Mouse (Mus musculus) granulocyte monocyte progenitor cell, adult 5-6 weeks (primary cell): ENCODE measurements at regions not wholly inside any gene's neighbourhood (a gene's known extent, or its start where the extent isn't known, plus 50 kb on each side); places are given as distances from the start of the nearest gene placed in this dataset.
"Not testable (repeated sequence)": the region's sequence is repeated elsewhere in the genome, so short reads cannot be mapped to it uniquely, and the experiment has no call there.

Experiments used
- ATAC-seq: replicated peaks from 2 replicates; pipeline ENCODE4 v1.8.0; 2016; ENCODE audit warnings: mild to moderate bottlenecking, moderate TSS enrichment, inconsistent platforms; ENCODE audit not compliant: poor library complexity, severe bottlenecking

DNA sequence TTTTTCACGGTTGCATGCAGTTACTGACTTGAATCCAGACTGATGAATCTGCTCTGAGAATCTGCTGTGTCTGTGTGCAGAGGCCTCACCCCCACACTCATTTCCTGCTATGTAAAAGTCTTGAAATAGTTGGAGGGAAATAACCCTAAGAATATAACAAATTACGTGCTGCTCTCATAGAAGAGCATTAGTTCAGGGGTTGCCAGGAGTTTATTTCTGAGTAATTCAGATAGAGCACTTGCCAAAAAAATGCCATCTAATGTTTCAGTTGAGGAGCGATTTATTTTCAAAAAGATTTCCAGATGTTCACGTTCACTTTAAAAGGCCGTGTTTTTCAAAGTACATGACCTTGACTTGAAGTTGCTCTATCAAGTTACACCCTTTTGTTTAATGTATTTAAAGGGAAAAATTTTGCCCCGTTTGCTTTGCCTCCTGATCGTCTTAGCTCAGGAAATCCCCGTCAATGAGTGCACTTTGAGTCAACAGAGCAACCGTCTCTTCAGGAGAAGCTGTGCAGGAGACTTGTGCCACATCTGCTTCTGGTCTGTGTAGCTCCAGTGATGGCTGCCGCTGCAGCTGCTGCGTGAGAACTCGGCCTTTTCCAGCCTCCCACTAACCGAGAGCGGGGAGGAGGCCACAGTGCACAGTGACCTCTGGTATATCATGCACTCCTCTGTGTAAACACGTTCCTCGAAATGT lies 50.9 kb upstream of the Sec61g start:
- ATAC-seq: peak; percentile 48; the same call in 1 of the 2 replicates

DNA sequence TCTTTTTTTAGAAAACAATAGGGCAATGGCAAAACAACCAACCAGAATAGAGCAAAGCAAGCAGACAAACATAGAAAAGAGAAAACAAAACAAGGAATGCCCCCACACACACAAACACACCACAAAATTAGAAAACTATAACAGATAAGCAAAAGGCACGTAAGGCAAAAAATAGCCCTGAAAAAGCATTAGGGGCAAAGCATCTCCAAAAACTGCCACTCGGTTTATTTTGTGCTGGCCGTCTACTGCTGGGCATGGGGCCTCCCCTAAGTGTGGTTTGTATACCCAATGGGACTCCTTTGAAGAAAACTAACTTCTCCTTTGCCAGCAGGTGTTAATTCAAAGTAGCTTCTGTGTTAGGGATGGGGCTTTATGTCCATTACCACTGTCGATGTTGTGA lies 53.4 kb upstream of the Sec61g start:
- ATAC-seq: no peak

DNA sequence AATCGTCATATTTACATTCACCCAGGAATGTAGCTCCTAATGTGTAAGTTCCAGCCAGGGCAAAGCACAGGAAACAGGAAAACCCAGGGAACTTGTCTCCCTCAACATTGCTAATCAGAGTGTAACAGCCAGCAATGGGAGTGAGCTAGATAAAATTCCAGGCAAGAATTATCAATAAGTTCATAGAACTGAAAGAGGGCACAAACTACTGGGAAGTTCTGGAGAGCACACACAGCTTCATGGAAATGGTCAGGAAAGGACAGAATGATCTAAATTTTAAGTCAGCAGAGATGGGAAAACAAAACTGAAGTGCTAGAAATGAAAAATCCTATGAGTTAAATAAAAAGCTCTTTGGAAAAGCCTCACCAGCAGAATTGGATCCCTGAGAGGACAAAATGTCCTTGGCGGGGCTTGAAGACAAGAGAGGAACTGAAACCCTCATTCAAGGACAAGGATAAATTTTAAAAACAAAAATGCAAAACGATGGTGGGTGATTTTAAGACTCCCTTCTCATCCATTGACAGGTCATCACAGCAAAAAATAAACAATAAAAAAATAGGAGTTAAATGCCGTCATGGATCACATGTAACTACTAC lies 80.9 kb upstream of the Sec61g start:
- ATAC-seq: no peak

DNA sequence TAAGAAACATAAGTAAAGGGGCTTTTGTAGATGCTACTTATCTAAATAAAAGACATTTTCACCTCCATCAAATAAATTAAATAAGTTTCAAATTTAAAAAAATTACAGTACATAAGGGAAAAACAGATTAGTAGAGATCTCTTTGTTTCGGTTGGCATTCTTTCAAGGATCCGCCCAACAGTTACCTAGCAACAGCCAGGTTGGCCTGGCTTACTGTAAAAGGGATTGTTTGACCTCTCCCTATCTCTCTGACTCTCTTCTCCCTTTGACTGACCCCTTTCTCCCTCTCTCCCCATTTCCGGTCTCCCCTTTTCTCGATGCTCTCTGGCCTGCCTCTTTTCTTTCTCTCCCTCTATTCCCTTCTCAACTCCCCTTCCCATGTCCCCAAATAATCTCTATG lies 82.3 kb upstream of the Sec61g start:
- ATAC-seq: no peak

DNA sequence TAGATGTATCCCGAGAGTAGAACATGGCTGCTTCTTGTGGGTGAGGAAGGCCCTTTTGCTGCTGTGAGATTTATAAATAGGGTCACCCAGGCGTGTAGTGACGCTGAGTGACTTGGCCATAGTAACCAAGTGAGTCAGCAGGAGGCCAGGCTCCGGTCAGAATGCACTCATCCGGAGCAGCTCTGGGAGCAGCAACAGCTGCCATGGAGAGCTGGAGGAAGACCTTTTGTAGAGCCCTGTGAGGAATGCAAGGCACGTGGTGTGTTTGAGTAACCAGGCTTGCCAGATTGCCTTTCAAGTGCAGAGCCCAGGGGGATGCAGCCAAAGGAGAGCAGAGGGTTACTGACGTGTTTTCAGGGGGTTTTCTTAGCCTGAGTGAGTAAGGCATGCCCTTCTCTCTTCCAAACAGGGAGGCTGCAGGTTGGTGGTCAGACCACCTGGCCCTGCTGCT lies 83.2 kb upstream of the Sec61g start:
- no peak for ATAC-seq

DNA sequence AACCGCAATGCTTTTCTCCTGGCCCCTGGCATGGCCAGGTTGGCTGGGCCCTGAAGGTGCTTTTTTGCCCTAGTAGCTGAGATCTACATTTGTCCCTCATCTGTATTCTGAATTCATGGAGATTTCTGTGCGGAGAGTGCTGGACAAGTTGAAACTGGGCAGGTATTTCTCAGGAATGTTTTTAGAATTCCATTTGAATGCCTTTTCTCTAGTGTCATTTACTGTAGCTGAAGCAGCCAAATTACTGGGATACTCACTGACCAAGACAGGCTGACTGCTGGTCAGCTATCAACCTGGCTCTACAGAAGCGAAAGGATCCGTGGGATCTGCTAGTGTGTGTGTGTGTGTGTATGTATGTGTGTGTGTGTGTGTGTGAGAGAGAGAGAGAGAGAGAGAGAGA lies 83.7 kb upstream of the Sec61g start:
- ATAC-seq: no peak

DNA sequence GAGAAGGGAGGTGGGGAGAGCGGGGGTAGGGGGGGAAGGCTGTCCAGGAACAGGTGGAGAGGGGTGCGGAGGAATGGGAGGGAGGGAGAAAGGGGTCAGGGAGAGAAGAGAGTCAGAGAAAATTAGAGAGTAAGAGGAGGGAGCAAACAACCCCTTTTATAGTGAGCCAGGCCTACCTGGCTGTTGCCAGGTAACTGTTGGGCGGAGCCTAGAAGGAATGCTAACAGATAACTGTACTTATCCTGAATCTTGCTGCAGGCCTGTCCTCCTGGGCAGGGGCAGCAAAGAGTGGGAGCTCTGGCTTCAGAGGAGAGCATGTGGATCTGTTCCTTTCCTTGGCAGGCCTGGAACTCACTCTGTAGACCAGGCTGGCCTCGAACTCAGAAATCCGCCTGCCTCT lies 84.5 kb upstream of the Sec61g start:
- no peak for ATAC-seq

DNA sequence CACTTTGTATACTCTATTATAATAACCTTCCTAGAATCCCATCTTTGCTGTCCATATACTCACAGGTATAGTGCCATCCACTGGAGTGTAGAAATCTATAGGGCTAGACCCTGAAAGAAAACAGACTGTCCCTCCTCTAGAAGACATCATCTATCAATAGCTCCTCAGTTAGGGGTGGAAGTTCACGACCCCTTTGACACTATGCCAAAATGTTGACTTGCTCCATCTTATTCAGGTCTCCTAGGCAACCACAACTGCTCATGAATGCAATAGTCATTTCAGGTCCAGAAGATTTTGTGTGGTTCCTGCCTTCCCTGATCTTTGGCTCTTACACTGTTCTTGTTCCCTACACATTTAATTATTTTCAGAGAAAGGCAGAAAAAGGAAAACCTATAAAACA lies 86.5 kb upstream of the Sec61g start:
- no peak for ATAC-seq

DNA sequence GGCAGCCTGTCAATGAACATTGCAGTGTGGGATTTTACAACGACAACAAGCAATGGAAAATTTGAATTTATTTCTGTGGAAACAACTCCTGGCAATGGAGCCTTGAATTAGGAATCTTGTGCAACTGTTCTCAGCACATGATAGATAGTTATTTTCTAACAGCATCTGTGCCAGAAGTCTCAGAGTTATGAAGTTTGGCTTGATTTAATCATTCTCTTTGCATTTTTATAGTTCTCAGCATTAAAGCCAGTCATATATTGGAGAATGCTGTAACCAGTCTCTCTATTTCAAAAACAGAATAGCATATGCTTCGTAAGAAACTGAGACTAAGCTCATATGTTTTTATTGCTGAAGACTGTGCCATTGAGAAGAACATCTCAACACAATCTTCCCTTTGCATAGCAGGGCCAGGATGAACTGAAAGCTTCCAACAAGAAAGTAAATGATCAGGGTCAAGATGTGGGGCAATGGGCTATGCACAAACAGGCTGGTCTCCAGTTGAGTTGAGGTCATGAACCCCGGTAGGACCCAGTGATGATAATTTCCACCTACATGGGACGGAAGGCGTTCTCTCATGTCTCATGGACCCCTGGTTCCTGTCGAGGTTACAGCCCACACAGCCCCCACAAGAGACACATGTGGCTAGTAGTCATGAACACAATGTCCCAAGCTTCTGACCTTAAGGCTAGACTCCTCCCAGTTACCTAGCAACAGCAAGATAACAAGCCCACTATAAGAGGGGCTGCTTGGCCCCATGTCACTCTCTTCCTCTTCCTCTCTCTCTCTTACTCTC lies 89.0 kb upstream of the Sec61g start:
- ATAC-seq: no peak

DNA sequence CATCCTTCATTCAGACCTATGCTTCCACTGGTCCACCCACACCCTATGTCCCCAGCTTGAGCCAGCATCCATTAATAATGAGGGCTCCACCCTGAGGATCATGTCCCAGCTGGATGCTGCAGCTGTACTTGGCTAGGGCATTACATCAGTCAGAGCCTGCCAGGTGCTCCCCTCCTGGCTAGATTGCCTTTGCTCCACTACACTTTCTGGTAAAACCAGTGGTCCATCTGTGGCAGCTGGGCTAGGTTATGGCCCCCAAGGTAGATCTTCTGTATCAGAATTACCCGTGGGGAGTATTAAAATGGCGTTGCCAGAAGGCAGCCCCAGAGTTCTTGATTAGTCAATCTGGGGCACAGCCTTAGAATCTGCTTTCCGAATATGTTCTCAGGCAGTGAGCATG lies 94.7 kb upstream of the Sec61g start:
- no peak for ATAC-seq

DNA sequence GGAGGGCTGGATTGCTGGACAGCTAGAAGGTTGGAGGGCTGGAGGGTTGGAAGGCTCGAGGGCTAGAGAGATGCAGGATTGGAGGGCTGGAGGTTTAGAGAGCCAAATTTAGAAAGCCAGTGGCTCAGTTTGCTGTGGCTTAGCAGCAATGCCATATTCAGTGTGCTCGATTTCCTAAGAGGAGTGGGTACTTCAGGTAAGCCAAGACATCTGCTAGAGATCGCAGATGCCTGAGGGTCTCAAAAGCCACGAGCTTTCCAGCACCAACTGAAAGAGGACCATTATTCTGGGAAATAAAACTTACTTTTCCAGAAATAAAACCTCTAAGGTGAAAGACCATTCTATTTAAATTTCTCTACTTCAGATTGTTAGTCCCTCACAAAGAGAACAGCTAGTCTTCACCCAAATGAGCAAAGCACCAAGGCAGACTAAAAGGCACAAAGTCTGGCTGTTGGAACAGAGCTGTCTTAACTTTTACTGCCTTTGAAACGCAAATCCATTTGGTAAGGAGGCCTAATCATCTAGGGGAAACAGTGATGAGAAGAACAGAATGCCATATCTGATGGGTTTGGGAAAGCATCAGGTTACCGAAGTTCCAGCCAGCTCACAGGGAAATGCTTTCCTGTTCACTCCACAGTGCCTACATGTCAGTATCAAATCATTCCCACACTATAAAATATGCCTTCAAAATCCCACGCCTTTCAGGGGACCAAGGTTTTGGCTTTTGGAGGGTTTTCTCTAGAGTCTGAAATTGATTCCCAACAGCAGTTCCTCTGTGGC lies 98.3 kb upstream of the Sec61g start:
- ATAC-seq: no peak

DNA sequence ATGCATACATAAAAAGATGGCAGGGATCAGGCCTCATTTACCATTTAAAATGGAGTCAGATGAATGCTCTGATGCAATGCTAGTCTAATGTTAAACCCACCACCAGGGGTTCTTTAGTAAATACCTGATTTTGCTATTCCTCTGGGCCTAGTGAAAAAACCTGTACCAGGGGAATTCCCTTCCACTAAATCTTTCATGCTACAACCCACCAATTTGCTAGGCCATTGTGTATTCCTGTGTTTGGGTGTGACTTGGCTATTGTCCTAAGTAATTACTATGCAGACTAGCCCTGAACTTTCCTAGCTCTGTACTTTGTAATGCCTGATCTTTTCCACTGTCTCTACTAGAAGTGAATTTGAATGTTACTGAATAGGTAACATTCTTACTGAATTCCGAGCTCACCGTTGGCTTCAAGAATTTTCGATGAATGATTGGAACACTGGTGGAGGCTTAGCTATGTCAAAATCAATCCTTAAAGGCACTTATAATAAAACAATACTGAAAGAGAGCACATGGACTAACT lies 99.7 kb upstream of the Sec61g start:
- ATAC-seq: not testable (repeated sequence)

DNA sequence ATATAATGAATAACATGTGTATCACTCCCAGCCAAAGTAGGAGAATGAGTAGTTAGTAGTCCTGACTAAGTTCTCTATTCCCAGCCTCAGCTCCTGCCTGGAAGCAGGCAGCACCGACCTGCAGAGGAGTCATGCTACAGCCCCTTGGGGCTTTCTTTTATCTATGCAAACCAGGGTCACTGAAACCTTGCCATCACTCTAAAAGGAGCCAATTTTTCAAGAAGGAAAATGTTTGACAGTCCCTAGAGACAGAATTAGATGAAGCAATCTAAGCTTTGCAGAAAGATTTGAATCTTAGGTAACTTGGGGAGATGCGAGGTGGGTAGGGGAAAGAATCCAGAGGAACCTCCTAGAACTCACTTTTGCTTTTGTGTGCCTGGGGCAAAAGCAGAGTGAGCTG lies 103.5 kb upstream of the Sec61g start:
- no peak for ATAC-seq

DNA sequence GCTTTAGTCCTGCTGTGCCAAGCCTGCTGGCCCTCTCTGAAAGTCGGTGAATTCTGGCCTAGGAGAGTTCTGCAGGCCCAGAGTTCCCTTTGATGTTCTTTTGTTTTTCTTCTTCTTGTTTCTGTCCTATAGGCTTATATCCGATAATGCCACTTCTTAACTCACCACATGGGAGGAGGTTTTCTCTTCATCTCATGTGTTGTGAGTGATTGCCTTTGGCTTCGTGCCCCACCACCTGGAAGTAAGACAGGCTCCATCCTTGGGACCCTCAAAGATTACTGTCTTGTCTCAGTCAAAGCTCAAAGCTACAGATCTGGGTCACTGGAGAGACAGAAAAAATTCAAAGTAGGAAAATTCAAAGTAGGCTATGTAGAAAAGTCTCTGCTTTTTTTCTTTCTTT lies 104.2 kb upstream of the Sec61g start:
- ATAC-seq: no peak

DNA sequence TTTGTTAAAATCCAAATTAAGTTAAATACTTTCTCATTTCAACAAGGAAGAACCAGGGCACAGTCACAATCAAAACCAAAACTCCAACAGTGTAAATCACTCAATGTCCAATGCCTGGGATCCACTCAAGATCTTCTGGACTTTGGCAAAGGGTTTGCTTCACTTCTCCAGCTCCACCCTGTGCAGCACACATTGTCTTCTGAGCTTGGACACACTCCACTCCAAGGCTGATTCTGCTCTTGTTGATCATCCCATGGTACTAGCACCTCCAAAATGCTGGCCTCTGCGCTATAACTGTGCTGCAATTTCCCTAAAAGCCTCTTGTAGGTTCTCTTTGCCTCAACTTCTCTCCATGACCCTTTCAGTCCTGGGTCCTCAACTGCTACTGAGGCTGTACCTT lies 111.5 kb upstream of the Sec61g start:
- ATAC-seq: no peak

DNA sequence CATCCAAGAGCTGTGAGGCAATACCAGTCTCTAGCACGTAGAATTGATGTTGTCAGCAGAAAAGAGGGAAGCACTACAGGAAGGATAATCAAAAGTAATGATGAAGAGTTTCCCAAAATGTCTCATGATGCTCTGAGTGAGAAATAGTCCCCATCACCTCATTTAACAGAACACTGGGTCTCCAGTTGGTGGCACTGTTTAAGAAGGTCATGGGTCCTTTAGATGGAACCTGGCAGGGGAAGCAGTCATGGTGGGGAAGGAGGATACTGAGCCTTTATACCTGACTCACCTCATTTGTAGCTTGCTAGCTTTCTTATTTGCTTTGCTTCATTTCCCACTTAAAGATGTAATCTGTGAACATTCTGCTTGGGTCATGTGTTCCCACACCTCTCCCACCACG lies 115.4 kb upstream of the Sec61g start:
- peak; percentile 50; the same call in 1 of the 2 replicates for ATAC-seq

DNA sequence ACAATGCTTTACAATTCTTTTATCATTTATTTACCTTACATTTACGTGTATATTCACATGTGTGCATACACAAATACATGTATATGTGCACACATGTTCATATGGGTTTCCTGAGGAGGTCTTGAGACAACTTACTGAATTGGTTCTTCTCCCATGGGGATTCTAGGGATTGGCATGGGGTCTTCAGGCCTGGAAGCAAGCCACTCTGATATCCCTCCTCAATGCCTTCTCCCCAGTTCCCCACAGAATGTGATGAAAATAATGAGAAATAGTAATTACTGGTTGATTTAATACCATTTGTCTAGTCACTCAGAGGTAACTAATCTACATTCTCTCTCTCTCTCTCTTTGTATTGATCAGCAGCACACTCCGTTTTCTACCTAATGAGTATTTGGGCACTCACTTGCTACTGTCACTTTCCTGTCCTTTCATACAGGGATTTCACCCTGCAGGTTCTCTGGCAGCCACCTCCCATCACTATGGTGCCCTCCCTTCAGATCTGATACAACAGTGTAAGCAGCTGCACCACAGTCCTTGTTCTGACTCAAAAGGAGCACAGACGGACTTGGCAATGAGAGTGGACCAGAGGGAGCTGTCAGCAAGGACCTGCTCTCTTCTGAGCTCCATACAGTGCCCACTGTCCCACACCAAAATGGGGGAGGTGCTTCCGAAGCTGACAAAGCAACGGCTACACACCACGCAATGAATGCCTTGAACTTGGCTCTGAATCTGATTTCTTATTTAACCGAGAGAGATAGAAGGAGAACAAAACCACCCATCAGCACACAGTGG lies 119.2 kb upstream of the Sec61g start:
- ATAC-seq: no peak

DNA sequence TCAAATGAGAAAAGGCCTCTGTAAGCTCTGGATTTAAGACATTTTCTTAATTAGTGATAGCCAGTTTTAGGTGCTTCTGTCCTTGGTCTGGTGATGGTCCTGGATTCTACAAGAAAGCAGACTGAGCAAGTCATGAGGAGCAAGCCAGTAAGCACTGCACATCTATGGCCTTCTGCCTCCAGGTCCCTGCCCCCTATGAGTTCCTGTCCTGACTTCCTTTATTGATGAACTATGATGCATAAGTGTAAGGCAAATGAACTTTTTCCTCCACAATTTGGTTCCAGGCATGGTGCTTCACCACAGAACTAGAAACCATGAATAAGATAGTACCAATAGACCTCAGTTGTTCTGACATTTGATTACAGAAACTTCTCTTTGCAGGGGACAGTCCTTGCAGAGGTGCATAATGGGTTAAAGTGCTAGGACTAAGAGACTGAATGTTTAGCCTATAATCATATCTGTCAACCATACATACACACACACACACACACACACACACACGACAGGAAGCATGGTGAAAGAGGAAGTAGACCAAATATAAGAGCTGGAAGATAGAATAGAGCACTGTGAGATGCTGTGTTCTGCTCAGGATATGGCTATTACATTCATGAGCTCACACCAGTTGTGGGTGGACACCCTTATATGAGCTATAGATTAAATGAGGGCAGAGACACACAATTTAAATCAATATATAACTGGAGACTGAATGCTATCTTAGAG lies 121.3 kb upstream of the Sec61g start:
- peak; percentile 100 for ATAC-seq

DNA sequence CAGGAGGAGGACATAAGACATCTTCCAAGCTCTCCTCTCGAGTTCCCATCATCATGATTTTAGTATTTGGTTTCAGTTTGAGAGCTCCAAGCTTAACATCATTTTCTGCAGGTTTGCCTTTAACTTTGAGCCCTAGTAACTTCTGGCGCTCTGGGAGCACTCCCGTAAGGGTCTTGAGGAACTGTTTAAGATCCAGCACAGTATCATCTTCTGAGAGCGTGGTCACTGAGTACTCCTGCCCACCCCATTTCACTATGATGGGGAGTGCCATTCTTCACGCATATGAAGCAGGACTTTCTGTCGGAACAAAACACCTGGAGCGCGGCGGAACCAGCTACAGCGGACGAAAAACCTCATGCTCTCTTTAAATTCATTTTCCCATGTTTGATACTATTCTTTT lies 116.2 kb upstream of the Egfr start:
- ATAC-seq: not testable (repeated sequence)
